Mouse (Mus musculus) kidney, embryonic 14.5 days (tissue): ENCODE data around the gene Ccdc134. TPM values are rescaled to one million over a fixed set of nuclear protein-coding genes. Genes with fewer than 3 reads are reported as not detected.

Experiments
- ATAC-seq: fragments of 200-750 bp; cut with Nextera tagmentation; 2 replicates; pipeline ENCODE4 v1.8.0; 2017; ENCODE audit warnings: moderate number of reproducible peaks, mild to moderate bottlenecking, moderate TSS enrichment, moderate library complexity; ENCODE audit not compliant: low FRiP score, low TSS enrichment
- H3K27ac ChIP-seq: fragments of 300-500 bp; sonication (generic); 2 replicates; pipeline ENCODE4 v1.5.1; 2014; ENCODE audit warnings: low read depth, mild to moderate bottlenecking, low read length, moderate library complexity, mixed read lengths
- H3K27me3 ChIP-seq: fragments of 300-500 bp; sonication (generic); 2 replicates; pipeline ENCODE4 v1.6.1; 2014; ENCODE audit warnings: mild to moderate bottlenecking, low read length; ENCODE audit not compliant: control insufficient read depth, insufficient read depth
- H3K36me3 ChIP-seq: fragments of 300-500 bp; sonication (generic); 2 replicates; pipeline ENCODE4 v1.6.1; 2014; ENCODE audit warnings: low read length, mixed read lengths; ENCODE audit not compliant: control insufficient read depth, insufficient read depth
- H3K4me1 ChIP-seq: fragments of 300-500 bp; sonication (generic); 2 replicates; pipeline ENCODE4 v1.6.1; 2014; ENCODE audit warnings: low read length, mixed read lengths; ENCODE audit not compliant: control insufficient read depth, insufficient read depth
- H3K4me2 ChIP-seq: fragments of 300-500 bp; sonication (generic); replicated peaks from 2 replicates; pipeline ENCODE4 v1.6.1; 2014; ENCODE audit warnings: low read depth, mild to moderate bottlenecking, low read length
- H3K4me3 ChIP-seq: fragments of 300-500 bp; sonication (generic); 2 replicates; pipeline ENCODE4 v1.5.1; 2014; ENCODE audit warnings: mild to moderate bottlenecking, low read length
- H3K9ac ChIP-seq: fragments of 300-500 bp; sonication (generic); 2 replicates; pipeline ENCODE4 v1.6.1; 2014; ENCODE audit warnings: low read depth, mild to moderate bottlenecking, low read length, moderate library complexity
- H3K9me3 ChIP-seq: fragments of 300-500 bp; sonication (generic); 2 replicates; pipeline ENCODE4 v1.6.1; 2016; ENCODE audit warnings: low read length; ENCODE audit not compliant: control insufficient read depth
- WGBS: fragments of 180-500 bp; shearing (Covaris S2); extraction: QIAGEN DNeasy Blood & Tissue Kit; methylation state at CpG from one replicate; pipeline ENCODE4 v1.1.7; 2014; 5-methylcytosine and 5-hydroxymethylcytosine counted together
- polyA plus RNA-seq: library from polyadenylated mRNA; unstranded; fragments of >200 nt; fragmentation: Nextera tagmentation; extraction: Ambion mirVana; gene quantifications from 2 replicates; pipeline ENCODE4 v1.2.1, GENCODE M21; 2014

Gene Ccdc134
- polyA plus RNA-seq = 12.8 and 19.6 TPM in 2 replicates

GRCm38 (mm10) chr15:82127426-82128374, at the start of gene Ccdc134:
Gene Ccdc134 (plus strand): TSS chr15:82127922.
- Histone ChIP-seq H3K9me3 (no peaks in the 10 kb centered on the region), H3K4me2 (peak within 1 kb of the TSS; percentile 93), H3K36me3 (peaks cover 8% of the 10 kb centered on the region), H3K27me3 (no peaks in the 10 kb centered on the region), H3K27ac (peak within 1 kb of the TSS; percentile 6; the same call in 1 of the 2 replicates), H3K4me3 (peak within 1 kb of the TSS; percentile 78), H3K9ac (peak within 1 kb of the TSS; percentile 74), H3K4me1 (peaks cover 9% of the 10 kb centered on the region)
- ATAC-seq = peak; percentile 99
- WGBS = under 1% methylated on average over 71 of the region's 74 CpGs

- H3K27ac ChIP-seq = no peak overlapping the region
- no peaks in the 10 kb centered on the region for H3K4me1 ChIP-seq
- H3K27me3 ChIP-seq = no peaks in the 10 kb centered on the region
- H3K4me3 ChIP-seq = no peak overlapping the region
- H3K9ac ChIP-seq = no peak overlapping the region
- no peaks in the 10 kb centered on the region for H3K9me3 ChIP-seq
- no peaks in the 10 kb centered on the region for H3K36me3 ChIP-seq
- 61% methylated on average over 10 of the region's 10 CpGs for WGBS
- ATAC-seq = no peak
- no peak overlapping the region for H3K4me2 ChIP-seq
Observed at GRCm38 (mm10) chr15:82079883-82080282, 47.8 kb upstream of the Ccdc134 start.

- Histone ChIP-seq H3K4me2 (no peak overlapping the region), H3K27ac (no peak overlapping the region), H3K4me1 (no peaks in the 10 kb centered on the region), H3K27me3 (no peaks in the 10 kb centered on the region), H3K9ac (no peak overlapping the region), H3K4me3 (no peak overlapping the region), H3K36me3 (no peaks in the 10 kb centered on the region), H3K9me3 (no peaks in the 10 kb centered on the region)
- 38% methylated on average over 7 of the region's 7 CpGs for WGBS
- no peak for ATAC-seq
Observed at GRCm38 (mm10) chr15:82081161-82081560, 46.6 kb upstream of the Ccdc134 start.

GRCm38 (mm10) chr15:82085606-82086005, 42.1 kb upstream of the Ccdc134 start:
- 81% methylated on average over 9 of the region's 9 CpGs for WGBS
- Histone ChIP-seq H3K4me3 (no peak overlapping the region), H3K4me2 (no peak overlapping the region), H3K4me1 (no peaks in the 10 kb centered on the region), H3K9me3 (no peaks in the 10 kb centered on the region), H3K27me3 (no peaks in the 10 kb centered on the region), H3K27ac (no peak overlapping the region), H3K9ac (no peak overlapping the region), H3K36me3 (no peaks in the 10 kb centered on the region)
- ATAC-seq = no peak

GRCm38 (mm10) chr15:82086131-82086530, 41.6 kb upstream of the Ccdc134 start:
- no peak overlapping the region for H3K9ac ChIP-seq
- H3K4me2 ChIP-seq = no peak overlapping the region
- H3K27ac ChIP-seq = no peak overlapping the region
- ATAC-seq = no peak
- H3K4me3 ChIP-seq = no peak overlapping the region
- H3K27me3 ChIP-seq = no peaks in the 10 kb centered on the region
- no peaks in the 10 kb centered on the region for H3K36me3 ChIP-seq
- no peaks in the 10 kb centered on the region for H3K9me3 ChIP-seq
- WGBS = 78% methylated on average over 12 of the region's 12 CpGs
- no peaks in the 10 kb centered on the region for H3K4me1 ChIP-seq

- no peak overlapping the region for H3K9ac ChIP-seq
- no peak for ATAC-seq
- no peaks in the 10 kb centered on the region for H3K9me3 ChIP-seq
- no peaks in the 10 kb centered on the region for H3K4me1 ChIP-seq
- no peaks in the 10 kb centered on the region for H3K36me3 ChIP-seq
- 12% methylated on average over 10 of the region's 10 CpGs for WGBS
- H3K27me3 ChIP-seq = no peaks in the 10 kb centered on the region
- H3K27ac ChIP-seq = no peak overlapping the region
- H3K4me2 ChIP-seq = no peak overlapping the region
- no peak overlapping the region for H3K4me3 ChIP-seq
Observed at GRCm38 (mm10) chr15:82087266-82087665, 40.5 kb upstream of the Ccdc134 start.

- no peaks in the 10 kb centered on the region for H3K27me3 ChIP-seq
- no peak overlapping the region for H3K4me2 ChIP-seq
- H3K9me3 ChIP-seq = no peaks in the 10 kb centered on the region
- no peak overlapping the region for H3K4me3 ChIP-seq
- H3K27ac ChIP-seq = no peak overlapping the region
- H3K9ac ChIP-seq = no peak overlapping the region
- H3K36me3 ChIP-seq = no peaks in the 10 kb centered on the region
- ATAC-seq = no peak
- 79% methylated on average over 7 of the region's 7 CpGs for WGBS
- no peaks in the 10 kb centered on the region for H3K4me1 ChIP-seq
Observed at GRCm38 (mm10) chr15:82091061-82091460, 36.7 kb upstream of the Ccdc134 start.

GRCm38 (mm10) chr15:82106953-82107555, 20.7 kb upstream of the Ccdc134 start:
- Histone ChIP-seq H3K27ac (no peak overlapping the region), H3K4me2 (no peak overlapping the region), H3K36me3 (no peaks in the 10 kb centered on the region), H3K4me1 (no peaks in the 10 kb centered on the region), H3K9ac (no peak overlapping the region), H3K27me3 (no peaks in the 10 kb centered on the region), H3K9me3 (no peaks in the 10 kb centered on the region), H3K4me3 (no peak overlapping the region)
- whole genome bisulfite sequencing = 12% methylated on average over 8 of the region's 8 CpGs
- ATAC-seq = no peak

- WGBS = 81% methylated on average over 8 of the region's 8 CpGs
- Histone ChIP-seq H3K36me3 (no peaks in the 10 kb centered on the region), H3K4me1 (no peaks in the 10 kb centered on the region), H3K9ac (no peak overlapping the region), H3K4me2 (no peak overlapping the region), H3K27ac (no peak overlapping the region), H3K27me3 (no peaks in the 10 kb centered on the region), H3K4me3 (no peak overlapping the region), H3K9me3 (no peaks in the 10 kb centered on the region)
- ATAC-seq = no peak
Observed at GRCm38 (mm10) chr15:82120544-82120943, 7.2 kb upstream of the Ccdc134 start.
